Comparison of ENCODE assay signal across 10 mouse cellular contexts in genomic region chr6:119328521-119329115, GRCm38 (mm10). TPM values are rescaled to one million over a fixed set of nuclear protein-coding genes. Genes with fewer than 3 reads are reported as not detected.
DNase-seq lines count a peak whose midpoint lies in the region; ATAC-seq lines count a peak whose summit lies in the region.
"Had no signal": no experiment of that assay in that cellular context is flagged by ENCODE, and none has a peak within 500 bp of the region (broad histone marks: within the 10 kb centered on the region; RNA-seq: fewer than 3 reads in every experiment).

No protein-coding gene starts in this region.

- WGBS in heart, embryonic 12.5 days, result 3% methylated on average over 10 of the region's 11 CpGs

- H3K4me2 ChIP-seq in heart, embryonic 12.5 days, result peak overlapping the region; percentile 32
- H3K4me2 ChIP-seq: liver, embryonic 15.5 days had no signal

- peaks cover 28% of the 10 kb centered on the region for H3K4me1 ChIP-seq in heart, embryonic 12.5 days (replicated peaks)
- H3K4me1 ChIP-seq: liver, embryonic 15.5 days had no signal

- H3K9me3 ChIP-seq in heart, embryonic 12.5 days (replicated peaks), result no peaks in the 10 kb centered on the region
- H3K9me3 ChIP-seq: liver, embryonic 15.5 days had no signal

- peaks cover 97% of the 10 kb centered on the region for H3K27me3 ChIP-seq in heart, embryonic 12.5 days (replicated peaks)

- H3K9ac ChIP-seq in heart, embryonic 12.5 days, result no peak overlapping the region
- H3K9ac ChIP-seq: liver, embryonic 15.5 days had no signal

- no peak for DNase-seq in heart, postnatal 4 days
- DNase-seq in right cerebral cortex, adult 18-20 months, result peak; percentile 44
- DNase-seq in right cerebral cortex, postnatal 36 days (ENCODE audit: low spot score in 2 of 2), result no peak
- peak; percentile 49 for DNase-seq in lung, postnatal 10 days
- peak; percentile 66 for DNase-seq in right cerebral cortex, postnatal 4 days
- no peak for DNase-seq in natural killer cell, adult 2 months (ENCODE audit: low spot score in 2 of 2)

- H3K27ac ChIP-seq in heart, embryonic 12.5 days (ENCODE audit: poor library complexity, severe bottlenecking), result no peak overlapping the region
- H3K27ac ChIP-seq: liver, embryonic 15.5 days had no signal

- no peak for ATAC-seq in heart, embryonic 12.5 days (ENCODE audit: insufficient number of reproducible peaks, low FRiP score)
- no peak for ATAC-seq in monocyte, adult 5-6 weeks (replicated peaks; ENCODE audit: insufficient number of reproducible peaks, low FRiP score, low TSS enrichment, poor library complexity, severe bottlenecking)

- no peak overlapping the region for H3K4me3 ChIP-seq in heart, embryonic 12.5 days
- H3K4me3 ChIP-seq: erythroblast, embryonic 14.5 days; liver, embryonic 15.5 days had no signal

- H3K36me3 ChIP-seq in heart, embryonic 12.5 days, result no peaks in the 10 kb centered on the region
- H3K36me3 ChIP-seq: liver, embryonic 15.5 days had no signal

RNA-seq across cellular contexts. Expression of gene Lrtm2, which starts 1.9 kb away (rescaled TPM):
- 0.05 and 0.15 TPM in 2 replicates for polyA plus RNA-seq in heart, embryonic 12.5 days (2016; fragmentation: Nextera tagmentation; extraction: Ambion mirVana)
- total RNA-seq in heart, postnatal 4 days (2021), result under 1 TPM; 0.09 to 0.79 TPM
- total RNA-seq in monocyte, adult 5-6 weeks (2017), result 0.11 to 1.6 TPM (median 0.48 TPM) in 3 replicates
- polyA plus RNA-seq: erythroblast, embryonic 14.5 days had no signal

Comparison
In these comparisons a context has a peak if more than half of its experiments do, and no peak if none do; other contexts are left out.
1. DNase-seq: peak in right cerebral cortex, adult 18-20 months (single experiment), lung, postnatal 10 days (single experiment) and right cerebral cortex, postnatal 4 days (single experiment); none in heart, postnatal 4 days (single experiment), right cerebral cortex, postnatal 36 days (0 of 2) and natural killer cell, adult 2 months (0 of 2).